Mouse (Mus musculus) forebrain, embryonic 11.5 days (tissue): ENCODE results near the gene Mcrip2. TPM values are rescaled to one million over a fixed set of nuclear protein-coding genes. Genes with fewer than 3 reads are reported as not detected.

Experiments
- ATAC-seq: fragments of 200-750 bp; cut with Nextera tagmentation; replicated peaks from 2 replicates; pipeline ENCODE4 v1.8.0; 2017; ENCODE audit warnings: moderate TSS enrichment; ENCODE audit not compliant: low FRiP score
- DNase-seq: peaks from one replicate; pipeline ENCODE4 v3.0.0-alpha.2; 2017; ENCODE audit warnings: low spot score
- H3K27ac ChIP-seq: fragments of 300-500 bp; sonication (generic); 2 replicates; pipeline ENCODE4 v1.5.1; 2014; ENCODE audit warnings: low read depth, low read length
- H3K27me3 ChIP-seq: fragments of 300-500 bp; sonication (generic); 2 replicates; pipeline ENCODE4 v1.6.1; 2014; ENCODE audit warnings: mild to moderate bottlenecking, low read length, mixed read lengths; ENCODE audit not compliant: control insufficient read depth, insufficient read depth
- H3K36me3 ChIP-seq: fragments of 300-500 bp; sonication (generic); 2 replicates; pipeline ENCODE4 v1.6.1; 2014; ENCODE audit warnings: mild to moderate bottlenecking, low read length, moderate library complexity, mixed read lengths; ENCODE audit not compliant: control insufficient read depth, insufficient read depth
- H3K4me1 ChIP-seq: fragments of 300-500 bp; sonication (generic); replicated peaks from 2 replicates; pipeline ENCODE4 v1.6.1; 2014; ENCODE audit warnings: low read length, mixed read lengths; ENCODE audit not compliant: control insufficient read depth, insufficient read depth
- H3K4me2 ChIP-seq: fragments of 300-500 bp; sonication (generic); 2 replicates; pipeline ENCODE4 v1.6.1; 2014; ENCODE audit warnings: low read depth, mild to moderate bottlenecking, low read length, moderate library complexity, mixed read lengths; ENCODE audit not compliant: severe bottlenecking
- H3K4me3 ChIP-seq: fragments of 300-500 bp; sonication (generic); 2 replicates; pipeline ENCODE4 v1.5.1; 2014; ENCODE audit warnings: low read depth, low read length
- H3K9ac ChIP-seq: fragments of 300-500 bp; sonication (generic); 2 replicates; pipeline ENCODE4 v1.6.1; 2014; ENCODE audit warnings: low read length
- H3K9me3 ChIP-seq: fragments of 300-500 bp; sonication (generic); 2 replicates; pipeline ENCODE4 v1.6.1; 2016; ENCODE audit warnings: low read length, mixed read lengths; ENCODE audit not compliant: control insufficient read depth
- WGBS: fragments of 180-500 bp; shearing (Covaris S2); extraction: QIAGEN DNeasy Blood & Tissue Kit; methylation state at CpG from one replicate; pipeline ENCODE4 v1.1.7; 2014; 5-methylcytosine and 5-hydroxymethylcytosine counted together
- polyA plus RNA-seq: library from polyadenylated mRNA; unstranded; fragments of >200 nt; fragmentation: Nextera tagmentation; extraction: Ambion mirVana; gene quantifications from 2 replicates; pipeline ENCODE4 v1.2.1, GENCODE M21; 2014

The Mcrip2 gene
- 8.9 and 13.1 TPM in 2 replicates for polyA plus RNA-seq

- Histone ChIP-seq H3K4me2 (peak within 1 kb of the TSS; percentile 96), H3K27ac (peak within 1 kb of the TSS; percentile 27; the same call in 1 of the 2 replicates), H3K4me1 (peaks cover 12% of the 10 kb centered on the region), H3K36me3 (no peaks in the 10 kb centered on the region), H3K9me3 (no peaks in the 10 kb centered on the region), H3K27me3 (no peaks in the 10 kb centered on the region), H3K4me3 (peak within 1 kb of the TSS; percentile 84), H3K9ac (peak within 1 kb of the TSS; percentile 51)
- under 1% methylated on average over 24 of the region's 24 CpGs for WGBS
- ATAC-seq = peak; percentile 89
- peak; percentile 88 for DNase-seq
Observed at GRCm38 (mm10) chr17:25868601-25869191, at the start of gene Mcrip2. Gene Mcrip2, minus strand, starts transcription at chr17:25868764.

- peak overlapping the region; percentile 92 for H3K4me2 ChIP-seq
- H3K4me3 ChIP-seq = peak overlapping the region; percentile 96
- ATAC-seq = no peak
- no peaks in the 10 kb centered on the region for H3K36me3 ChIP-seq
- no peaks in the 10 kb centered on the region for H3K27me3 ChIP-seq
- peaks cover 5% of the 10 kb centered on the region for H3K4me1 ChIP-seq
- WGBS = 83% methylated on average over 9 of the region's 9 CpGs
- no peak for DNase-seq
- H3K9me3 ChIP-seq = no peaks in the 10 kb centered on the region
- no peak overlapping the region for H3K27ac ChIP-seq
- peak overlapping the region; percentile 88; the same call in 1 of the 2 replicates for H3K9ac ChIP-seq
Observed at GRCm38 (mm10) chr17:25918037-25918750, 49.6 kb upstream of the Mcrip2 start.

DNA sequence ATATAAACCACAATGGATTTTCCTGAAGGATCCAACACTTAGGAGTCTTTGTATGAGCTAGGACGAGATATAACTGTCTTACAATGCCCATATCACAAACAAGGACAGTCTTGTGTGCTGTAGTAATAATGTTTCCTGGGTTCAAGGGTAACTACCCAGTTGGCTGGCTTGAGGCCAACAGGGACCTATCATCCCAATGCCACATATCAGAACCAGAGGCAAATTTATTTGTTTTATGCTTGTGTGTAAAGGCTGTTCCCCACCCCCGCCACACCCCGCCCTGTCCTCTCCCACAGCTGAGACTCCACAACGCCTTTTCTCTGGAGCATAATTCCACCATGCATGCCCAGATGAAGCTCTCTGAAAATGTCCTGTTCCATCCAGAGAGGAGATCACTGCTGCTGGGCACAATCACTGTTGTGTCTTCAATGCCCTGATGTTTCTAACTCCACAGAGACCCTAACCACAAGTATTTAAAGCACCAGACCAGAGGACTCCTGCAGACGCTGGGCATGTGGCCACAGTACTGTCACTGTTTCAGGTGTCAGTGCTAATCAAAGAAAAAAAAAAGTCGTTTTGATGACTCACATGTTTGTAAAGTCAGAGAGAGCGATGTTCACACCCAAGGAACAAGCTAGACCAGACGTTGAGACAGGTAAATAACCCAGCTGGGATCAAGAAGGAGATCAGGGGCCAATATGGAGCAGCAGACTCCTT lies 48.5 kb upstream of the Mcrip2 start:
- Histone ChIP-seq H3K4me2 (no peak overlapping the region), H3K27ac (no peak overlapping the region), H3K4me3 (no peak overlapping the region), H3K9me3 (no peaks in the 10 kb centered on the region), H3K9ac (no peak overlapping the region), H3K4me1 (peaks cover 5% of the 10 kb centered on the region), H3K36me3 (no peaks in the 10 kb centered on the region), H3K27me3 (no peaks in the 10 kb centered on the region)
- 91% methylated on average over 8 of the region's 8 CpGs for WGBS
- ATAC-seq (no peak), DNase-seq (no peak)

GRCm38 (mm10) chr17:25914295-25914694 lies 45.7 kb upstream of the Mcrip2 start:
- no peak for DNase-seq
- H3K4me2 ChIP-seq = no peak overlapping the region
- H3K36me3 ChIP-seq = no peaks in the 10 kb centered on the region
- H3K27ac ChIP-seq = no peak overlapping the region
- no peak overlapping the region for H3K4me3 ChIP-seq
- H3K27me3 ChIP-seq = no peaks in the 10 kb centered on the region
- no peaks in the 10 kb centered on the region for H3K9me3 ChIP-seq
- peaks cover 5% of the 10 kb centered on the region for H3K4me1 ChIP-seq
- no peak for ATAC-seq
- WGBS = 84% methylated on average over 4 of the region's 4 CpGs
- H3K9ac ChIP-seq = no peak overlapping the region

DNA sequence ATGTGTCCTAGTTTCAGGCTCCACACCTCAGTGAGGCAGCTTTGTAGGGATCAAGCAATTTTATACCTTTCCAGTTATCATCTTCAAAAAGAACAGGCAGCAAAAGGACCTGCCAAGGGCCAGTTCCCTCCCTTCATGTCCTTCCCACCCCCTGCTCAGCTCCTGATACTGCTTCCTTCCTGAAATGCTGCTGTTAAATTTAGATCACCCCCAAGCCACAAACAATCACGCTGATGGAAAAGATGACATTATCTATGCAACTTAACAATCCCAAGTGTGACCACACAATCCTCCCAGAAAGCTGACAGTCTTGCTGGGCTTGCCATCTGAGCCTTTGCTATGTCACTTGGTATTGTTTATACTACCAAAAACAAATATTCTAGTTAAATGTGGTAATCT lies 45.3 kb upstream of the Mcrip2 start:
- DNase-seq (no peak), ATAC-seq (no peak)
- Histone ChIP-seq H3K4me2 (no peak overlapping the region), H3K4me1 (peaks cover 5% of the 10 kb centered on the region), H3K9ac (no peak overlapping the region), H3K4me3 (no peak overlapping the region), H3K27ac (no peak overlapping the region), H3K27me3 (no peaks in the 10 kb centered on the region), H3K36me3 (no peaks in the 10 kb centered on the region), H3K9me3 (no peaks in the 10 kb centered on the region)
- WGBS = 77% methylated on average over 1 of the region's 1 CpGs

GRCm38 (mm10) chr17:25913186-25913876 lies 44.8 kb upstream of the Mcrip2 start:
- Histone ChIP-seq H3K27ac (no peak overlapping the region), H3K36me3 (no peaks in the 10 kb centered on the region), H3K4me3 (no peak overlapping the region), H3K4me1 (peaks cover under 1% of the 10 kb centered on the region), H3K9me3 (no peaks in the 10 kb centered on the region), H3K27me3 (no peaks in the 10 kb centered on the region), H3K4me2 (no peak overlapping the region), H3K9ac (no peak overlapping the region)
- DNase-seq (no peak), ATAC-seq (no peak)
- WGBS = 89% methylated on average over 14 of the region's 14 CpGs

DNA sequence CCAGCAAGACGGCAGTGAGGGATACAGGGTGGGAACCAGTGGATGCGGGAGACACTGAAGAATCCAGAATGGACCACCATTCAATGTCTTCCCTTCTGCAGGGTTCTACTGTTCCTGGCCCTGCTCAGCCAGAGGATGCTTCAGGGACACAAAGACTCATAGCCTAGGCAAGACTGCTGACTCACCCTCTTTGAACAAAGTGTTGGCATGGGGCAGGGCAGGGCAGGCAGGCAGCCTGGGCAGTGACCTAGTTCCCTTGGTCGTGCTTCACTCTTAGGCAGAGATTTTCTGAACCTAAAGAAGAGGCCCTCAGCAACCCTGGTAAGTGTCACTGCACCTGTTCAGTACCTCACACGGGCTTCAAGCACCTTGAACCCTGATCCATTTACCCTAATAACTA lies 43.3 kb upstream of the Mcrip2 start:
- no peak overlapping the region for H3K27ac ChIP-seq
- H3K4me3 ChIP-seq = no peak overlapping the region
- ATAC-seq = no peak
- no peaks in the 10 kb centered on the region for H3K4me1 ChIP-seq
- no peak for DNase-seq
- H3K36me3 ChIP-seq = no peaks in the 10 kb centered on the region
- H3K4me2 ChIP-seq = no peak overlapping the region
- H3K9me3 ChIP-seq = no peaks in the 10 kb centered on the region
- H3K9ac ChIP-seq = no peak overlapping the region
- H3K27me3 ChIP-seq = no peaks in the 10 kb centered on the region
- 87% methylated on average over 4 of the region's 4 CpGs for WGBS

GRCm38 (mm10) chr17:25907640-25908039 lies 39.1 kb upstream of the Mcrip2 start:
- Histone ChIP-seq H3K27me3 (no peaks in the 10 kb centered on the region), H3K27ac (no peak overlapping the region), H3K36me3 (no peaks in the 10 kb centered on the region), H3K4me3 (no peak overlapping the region), H3K9me3 (no peaks in the 10 kb centered on the region), H3K4me1 (no peaks in the 10 kb centered on the region), H3K9ac (no peak overlapping the region), H3K4me2 (no peak overlapping the region)
- ATAC-seq = no peak
- 83% methylated on average over 2 of the region's 2 CpGs for WGBS
- DNase-seq = no peak
